Mouse (Mus musculus): ENCODE data around the gene 1810055G02Rik.

GRCm38 (mm10) chr19:3766378-3766777, 58.3 kb downstream of the 1810055G02Rik start:
- TF ChIP-seq POLR2A (IDR thresholded peaks at IDR 0.05; ENCODE audit: extremely low read depth, insufficient read depth, low read length), result no peak
- no peak for TF ChIP-seq CTCF (IDR thresholded peaks at IDR 0.05; ENCODE audit: extremely low read depth, insufficient read depth, low read length)
